Mouse (Mus musculus) brain, embryonic 14.5 days (tissue): ENCODE measurements around the gene Kif5a.

Experiments used
- CTCF ChIP-seq: fragments of 200-500 bp; IDR thresholded peaks from 2 replicates; pipeline ENCODE4 v1.5.1; 2012; ENCODE audit warnings: inconsistent platforms, mild to moderate bottlenecking, moderate library complexity, borderline replicate concordance; ENCODE audit not compliant: insufficient read depth, insufficient read length; ENCODE audit errors: extremely low read depth
- POLR2A ChIP-seq: fragments of 200-500 bp; IDR thresholded peaks from 2 replicates; pipeline ENCODE4 v1.6.1; 2012; ENCODE audit warnings: mild to moderate bottlenecking, inconsistent platforms, borderline replicate concordance; ENCODE audit not compliant: poor library complexity, insufficient read depth, insufficient read length, severe bottlenecking; ENCODE audit errors: extremely low read depth

DNA sequence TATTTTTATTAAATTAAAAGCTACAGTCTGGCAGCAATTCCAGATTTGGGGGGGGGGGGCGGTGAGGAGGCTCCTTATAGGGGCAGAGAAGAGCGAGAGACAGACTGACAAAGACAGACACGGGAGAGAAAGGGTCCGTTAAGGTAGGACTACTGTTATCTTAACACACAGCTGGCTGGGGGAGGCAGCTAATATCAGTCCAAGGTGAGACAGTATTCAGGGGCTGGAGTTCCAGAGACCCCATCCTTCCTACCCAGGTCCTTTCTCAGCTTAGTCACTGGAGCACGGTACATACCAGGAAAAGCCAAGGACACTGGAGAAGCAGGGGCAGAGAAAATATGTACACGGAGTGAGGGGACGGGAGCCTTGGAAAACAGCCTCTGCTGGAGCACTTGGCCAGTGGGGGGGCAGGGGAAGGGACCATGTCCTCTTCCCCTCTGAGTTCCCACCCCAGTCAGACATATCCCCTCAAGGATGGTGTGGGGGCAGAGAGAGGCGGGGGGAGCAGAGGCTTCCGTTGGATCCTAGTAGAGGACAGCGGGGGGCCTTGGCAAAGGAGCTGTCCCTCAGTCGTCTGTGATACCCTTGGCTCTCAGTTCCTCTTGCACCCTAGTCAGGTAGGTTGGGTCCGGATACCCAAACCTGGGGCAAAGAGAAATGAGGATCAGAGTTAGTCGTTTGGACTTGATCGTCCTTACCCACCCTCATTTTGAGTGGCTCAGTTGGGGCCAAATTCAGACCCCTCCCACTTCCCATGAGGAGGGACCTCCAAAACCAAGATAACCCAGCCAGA, 72.6 kb downstream of the Kif5a start:
- TF ChIP-seq POLR2A (no peak), CTCF (no peak)
